Mouse (Mus musculus) forebrain, embryonic 10.5 days (tissue): ENCODE data around the gene Fam126a. TPM values are rescaled to one million over a fixed set of nuclear protein-coding genes. Genes with fewer than 3 reads are reported as not detected.

Source experiments
- polyA plus RNA-seq: library from polyadenylated mRNA; unstranded; fragments of >200 nt; fragmentation: Nextera tagmentation; extraction: Ambion mirVana; gene quantifications from 2 replicates; pipeline ENCODE4 v1.2.1, GENCODE M21; 2016

Gene Fam126a
- polyA plus RNA-seq, 1 experiment from 2014 or later = 29.0 TPM

Other genes with a start within 250 kb of the Fam126a start
- 43.7 and 44.8 TPM in 2 replicates for gene Pus7, start 247.0 kb downstream of the Fam126a start, polyA plus RNA-seq
- 31.0 and 35.3 TPM in 2 replicates for gene Rint1, start 243.0 kb downstream of the Fam126a start, polyA plus RNA-seq
- gene Tomm7, start 186.5 kb downstream of the Fam126a start, polyA plus RNA-seq = 143 and 147 TPM in 2 replicates
- gene Klhl7, start 69.9 kb upstream of the Fam126a start, polyA plus RNA-seq = 87.1 and 88.5 TPM in 2 replicates
- gene Nupl2, start 134.3 kb upstream of the Fam126a start, polyA plus RNA-seq = 19.5 and 21.4 TPM in 2 replicates